Mouse (Mus musculus): ENCODE data around the gene Adgrf5. TPM values are rescaled to one million over a fixed set of nuclear protein-coding genes. Genes with fewer than 3 reads are reported as not detected.

Gene Adgrf5
- total RNA-seq, 2 experiments from 2014 or later, result 74.0 to 89.6 TPM

DNA sequence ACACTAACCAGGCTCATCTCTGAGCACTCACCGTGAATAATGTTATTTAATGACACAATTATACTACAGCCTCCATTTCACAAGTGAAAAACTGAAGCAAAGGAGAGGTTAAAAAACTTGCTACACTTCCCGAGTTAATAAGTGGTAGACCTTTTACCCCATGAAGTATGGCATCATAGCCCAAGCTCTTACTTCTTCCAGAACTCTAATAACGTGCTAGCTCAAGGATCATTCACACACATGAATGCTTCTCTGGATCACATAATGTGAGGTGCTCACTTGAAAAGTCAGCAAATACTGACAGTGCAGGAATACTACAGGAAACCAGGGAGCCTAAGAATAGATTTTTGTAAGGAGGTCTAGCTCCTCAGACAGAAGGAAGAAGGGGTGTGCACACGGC, 12.4 kb downstream of the Adgrf5 start:
- intact Hi-C loops (cut with DNase I), result no loop called here
- no peak for DNase-seq

DNA sequence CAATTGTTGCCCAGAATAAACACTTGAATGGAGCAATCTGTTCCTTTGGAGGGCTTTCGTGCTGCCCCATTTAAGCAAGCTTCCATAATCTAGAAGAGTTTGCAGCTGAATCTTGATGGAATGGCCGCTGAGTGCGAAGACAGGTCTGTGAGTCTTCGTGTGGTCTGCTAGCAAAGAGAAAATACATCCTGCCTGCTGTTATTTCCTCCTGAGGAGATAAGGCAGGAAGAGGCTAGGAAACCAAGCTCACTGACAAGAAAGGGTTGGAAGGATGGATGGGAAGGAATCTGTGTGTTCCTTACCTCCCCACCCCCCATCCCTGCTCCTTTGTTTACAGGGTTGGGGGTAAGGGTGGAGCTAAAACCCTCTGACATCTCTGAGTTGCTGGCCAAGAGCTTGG, 13.8 kb downstream of the Adgrf5 start:
- intact Hi-C loops (cut with DNase I), result no loop called here
- DNase-seq, result no peak

DNA sequence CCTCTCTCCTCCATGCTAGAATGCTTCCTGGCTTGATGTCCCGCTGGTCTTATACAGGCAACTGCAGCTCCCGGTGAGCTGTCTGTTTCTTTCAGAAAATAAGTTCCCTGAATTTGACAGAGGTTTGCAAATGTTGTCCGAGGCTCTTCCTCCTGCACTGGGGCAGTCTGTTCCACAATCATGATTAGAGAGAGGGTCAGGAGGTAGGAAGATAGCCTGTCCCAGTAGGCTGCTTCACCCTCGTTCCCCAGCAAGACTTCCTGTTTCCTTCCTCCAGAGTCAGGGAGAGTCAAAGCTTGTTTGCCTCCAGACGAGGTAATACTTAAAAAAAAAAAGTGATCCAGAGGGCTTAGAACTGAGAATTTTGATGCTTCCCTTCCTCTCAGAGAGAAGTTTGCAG, 16.3 kb downstream of the Adgrf5 start:
- intact Hi-C loops (cut with DNase I), result no loop called here
- no peak for DNase-seq

DNA sequence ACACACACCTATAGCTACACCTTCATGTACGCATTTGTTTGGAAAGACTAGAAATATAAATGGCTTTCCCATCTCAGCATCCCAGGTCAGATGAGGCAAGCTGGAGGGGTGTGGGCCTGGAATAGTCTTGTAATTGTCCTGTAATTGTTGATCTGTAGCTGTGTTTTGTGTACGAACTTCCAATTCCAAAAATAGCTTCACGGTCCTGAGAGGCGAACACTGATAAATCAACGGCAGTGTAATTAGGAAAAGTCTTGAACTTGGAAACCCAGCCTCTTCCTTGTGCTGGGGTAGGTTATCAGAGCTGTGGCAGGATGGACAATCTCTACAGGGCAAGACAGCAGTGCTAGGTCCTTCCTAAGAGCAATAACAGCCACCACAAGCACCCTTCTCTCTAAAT, 18.5 kb downstream of the Adgrf5 start:
- DNase-seq, result no peak

DNA sequence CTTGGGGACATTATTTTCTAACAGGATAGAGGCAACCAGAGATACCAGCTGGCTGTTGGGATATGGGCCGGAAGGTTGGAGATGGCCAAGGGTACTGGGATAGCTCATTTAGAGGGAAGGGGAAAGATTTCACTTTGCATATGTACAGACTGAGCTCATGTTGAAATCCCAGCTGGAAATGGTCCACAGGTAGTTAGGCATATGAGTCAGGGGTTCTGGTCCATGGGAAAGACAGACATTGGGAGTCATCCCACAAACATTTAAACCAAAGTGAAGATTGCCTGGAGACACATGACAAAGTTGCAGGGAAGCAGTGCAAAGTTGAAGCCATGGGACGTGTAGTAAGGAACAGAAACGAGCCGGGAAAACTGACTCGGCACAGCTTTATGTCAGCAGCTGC, 26.1 kb downstream of the Adgrf5 start:
- intact Hi-C loops (cut with DNase I), result no loop called here
- no peak for DNase-seq

More for the DNA sequence above, 18.5 kb downstream of the Adgrf5 start:
- intact Hi-C loops (cut with DNase I), result no loop called here

DNA sequence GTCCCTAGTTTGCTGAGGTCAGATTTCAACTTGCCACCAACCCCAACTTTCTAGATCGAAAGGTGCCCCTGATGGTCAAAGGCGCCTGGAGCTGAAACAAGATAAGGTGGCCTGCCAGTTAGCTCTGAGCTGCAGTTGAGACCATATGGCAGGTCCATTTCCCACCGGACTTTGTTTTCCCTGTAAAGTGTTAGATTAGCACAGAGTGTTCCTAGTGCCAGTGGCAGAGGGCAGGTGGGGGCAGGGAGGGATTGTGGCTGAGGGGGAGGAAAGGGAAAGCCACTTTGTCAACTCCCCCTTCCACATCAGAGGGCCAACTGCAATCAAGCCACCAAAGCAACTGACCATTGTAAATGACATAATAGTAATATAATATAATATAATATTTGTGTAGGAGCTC, 26.9 kb downstream of the Adgrf5 start:
- peak in 1 of 2 experiments; percentile 11 for DNase-seq
- intact Hi-C loops (cut with DNase I), result no loop called here

DNA sequence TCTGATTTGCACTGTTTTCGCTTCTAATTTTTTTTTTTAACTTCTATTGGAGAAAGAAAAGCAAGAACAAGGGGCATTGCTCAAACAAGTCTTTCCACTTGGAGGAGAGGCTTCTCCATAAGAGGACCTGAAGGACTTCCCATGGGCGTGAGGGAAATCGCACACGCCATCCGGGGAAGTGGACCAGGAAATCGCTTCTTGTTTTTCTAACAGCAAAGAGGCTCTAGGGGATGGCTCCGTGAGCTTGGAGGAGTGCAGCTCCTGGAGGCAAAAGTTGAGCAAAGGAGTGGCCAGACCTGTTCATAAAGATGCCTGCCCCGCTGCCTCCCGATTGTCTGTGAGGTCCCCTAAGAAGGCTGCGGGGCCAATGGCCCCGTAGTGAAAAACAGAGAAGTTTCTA, 29.0 kb downstream of the Adgrf5 start:
- intact Hi-C loops (cut with DNase I), result no loop called here
- DNase-seq, result peak in 1 of 2 experiments; percentile 10

DNA sequence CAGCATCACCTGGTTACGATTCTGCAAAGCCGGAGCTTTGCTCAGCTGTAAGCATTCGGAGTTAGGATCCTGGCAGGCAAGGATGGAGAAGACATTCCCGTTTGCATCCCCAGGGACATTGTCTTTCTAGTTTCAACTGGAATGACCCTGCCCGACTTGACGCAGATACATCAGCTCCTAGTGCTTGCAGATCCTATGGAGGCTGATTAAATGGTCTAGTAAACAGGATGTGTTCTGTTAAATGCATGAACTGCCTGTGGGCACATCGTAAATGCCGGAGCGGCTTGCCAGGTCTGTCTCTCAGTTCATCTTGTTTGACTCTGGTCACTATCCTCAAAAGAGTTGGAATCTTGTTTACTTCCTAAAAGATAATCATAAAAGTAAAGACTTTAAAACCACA, 31.9 kb downstream of the Adgrf5 start:
- intact Hi-C loops (cut with DNase I), result no loop called here
- no peak for DNase-seq

DNA sequence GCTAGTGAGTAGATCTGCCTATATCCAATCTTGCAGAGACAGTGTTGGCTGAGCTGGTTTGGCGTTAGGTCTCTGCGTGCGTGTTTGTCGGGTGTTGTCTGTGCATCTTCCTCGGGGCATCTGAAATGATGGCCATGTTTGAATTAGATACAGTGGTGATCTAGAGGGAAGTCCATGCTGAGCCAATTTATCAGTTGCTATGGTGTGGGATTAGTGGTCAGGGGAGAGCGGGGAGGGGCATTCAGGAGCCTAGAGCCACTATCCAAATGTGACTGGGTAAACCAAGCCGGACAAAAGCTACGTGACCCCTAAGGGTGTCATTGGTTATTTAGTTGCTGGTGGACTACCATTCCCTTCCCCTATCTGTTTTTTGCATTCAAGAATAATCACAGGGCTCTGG, 33.4 kb downstream of the Adgrf5 start:
- intact Hi-C loops (cut with DNase I), result no loop called here
- DNase-seq, result no peak

DNA sequence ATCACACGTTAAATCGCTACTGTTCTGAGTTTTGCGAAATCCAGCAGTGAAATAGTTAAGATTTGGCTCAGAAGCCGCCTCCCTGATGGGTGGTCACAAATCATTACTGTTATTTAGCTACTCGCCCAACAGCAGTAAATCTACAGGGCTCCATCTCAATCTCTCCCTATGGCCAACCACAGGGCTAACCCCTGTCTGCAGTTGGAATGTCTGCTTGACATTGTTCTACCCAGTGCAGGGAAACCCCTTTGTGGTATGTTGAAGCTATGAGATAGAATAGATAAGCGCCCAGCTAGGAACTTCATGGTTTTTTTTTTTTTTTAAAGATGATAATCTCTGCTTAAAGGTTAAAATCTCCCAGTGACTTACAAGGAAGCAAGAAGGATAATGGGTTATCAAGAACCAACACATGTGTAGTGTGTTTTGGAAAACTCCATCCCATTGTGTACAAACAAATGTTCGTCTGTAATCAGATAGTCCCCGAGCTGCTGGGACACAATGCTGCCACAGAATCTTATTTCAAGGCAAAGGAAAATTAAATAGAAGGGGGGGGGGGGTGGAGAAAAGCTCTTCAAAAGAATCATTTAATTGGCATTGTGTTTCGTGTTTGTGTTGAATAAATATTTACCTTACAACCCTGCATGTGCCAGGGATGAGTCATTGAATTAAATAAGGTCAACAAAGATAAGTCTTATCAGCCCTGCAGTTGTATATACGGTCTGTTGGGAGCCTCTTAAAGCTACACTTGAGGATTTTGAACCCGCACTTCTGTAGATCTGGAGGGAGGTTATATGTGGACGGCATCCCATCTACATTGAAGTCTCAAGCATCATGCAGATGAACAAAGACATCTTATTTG, 35.4 kb downstream of the Adgrf5 start:
- intact Hi-C loops (cut with DNase I), result no loop called here
- DNase-seq, result no peak

DNA sequence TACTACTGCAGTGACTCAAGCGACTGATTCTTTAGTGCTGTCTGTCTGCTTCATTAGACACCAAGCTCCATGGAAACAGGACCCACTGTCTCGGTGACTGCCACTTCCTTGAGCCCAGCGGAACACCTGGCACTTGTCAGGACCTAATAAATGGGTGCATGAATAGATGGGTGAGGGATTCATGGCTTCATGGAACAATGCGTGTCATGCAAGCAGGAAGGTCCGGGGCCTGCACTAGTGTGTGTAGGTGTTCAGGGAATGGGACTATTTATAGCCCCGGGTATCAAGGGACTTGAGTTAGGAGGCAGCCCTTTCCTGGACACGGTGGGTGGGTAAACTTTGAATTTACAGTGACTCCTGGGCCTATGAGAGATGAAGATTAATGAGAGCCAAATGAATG, 38.4 kb downstream of the Adgrf5 start:
- intact Hi-C loops (cut with DNase I), result no loop called here
- no peak for DNase-seq

DNA sequence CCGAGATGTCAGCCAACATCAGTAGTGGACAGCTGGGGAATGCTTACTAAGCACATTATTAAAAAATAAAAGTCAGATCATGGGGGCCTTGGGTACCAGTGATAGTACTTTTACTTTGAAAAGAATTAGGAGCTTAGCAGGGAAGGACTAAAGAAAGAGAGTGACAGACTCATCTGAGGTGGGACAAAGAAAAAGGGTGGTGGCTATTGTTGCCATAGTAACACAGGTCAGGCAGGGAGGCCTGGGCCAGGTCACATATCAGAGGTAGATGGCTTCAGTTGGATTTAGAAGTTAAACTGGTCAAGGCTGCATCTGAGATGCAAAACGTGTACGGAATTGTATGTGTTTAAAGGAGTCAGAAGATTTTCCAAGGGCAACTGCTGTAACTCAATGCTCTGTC, 38.9 kb downstream of the Adgrf5 start:
- DNase-seq, result no peak
- intact Hi-C loops (cut with DNase I), result no loop called here

DNA sequence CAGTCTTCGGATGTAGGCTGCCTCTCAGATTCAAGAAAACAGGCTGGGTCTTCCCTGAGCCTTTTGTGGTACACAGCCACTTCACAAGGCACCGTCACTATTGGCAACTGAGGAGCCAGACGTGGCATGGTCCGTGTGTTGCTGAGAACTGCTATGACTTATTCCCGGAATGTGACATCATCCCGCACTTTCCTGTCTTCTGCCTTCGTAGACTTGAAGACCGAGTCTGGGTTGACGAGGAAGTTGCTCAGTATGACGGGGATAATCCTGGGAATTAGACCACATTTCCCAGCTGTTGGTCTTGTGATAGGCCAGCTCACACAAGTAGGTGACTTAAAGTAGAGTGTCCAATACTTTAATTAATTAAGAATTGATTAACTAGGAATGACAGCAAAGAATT, 40.2 kb downstream of the Adgrf5 start:
- intact Hi-C loops (cut with DNase I), result no loop called here

DNA sequence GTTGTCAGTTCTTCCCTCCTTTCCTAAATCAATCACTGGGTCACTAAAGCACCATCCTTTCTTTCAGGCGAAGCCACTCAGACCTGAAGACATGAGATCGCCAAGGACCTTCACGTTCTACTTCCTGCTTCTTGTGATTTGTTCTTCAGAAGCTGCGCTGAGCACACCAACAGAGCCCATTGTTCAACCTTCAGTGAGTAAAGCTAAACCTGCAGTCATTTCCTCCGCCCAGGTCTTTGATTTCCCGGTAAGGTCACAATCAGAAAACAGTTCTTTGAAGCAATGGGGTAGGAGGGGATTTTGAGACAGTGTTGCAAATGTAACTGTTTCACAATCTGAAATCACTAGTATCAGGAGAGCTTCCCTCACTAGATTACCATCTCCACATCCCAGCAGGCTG, 43.6 kb downstream of the Adgrf5 start:
- no peak for DNase-seq
- intact Hi-C loops (cut with DNase I), result no loop called here

More for the DNA sequence above, 40.2 kb downstream of the Adgrf5 start:
- no peak for DNase-seq

DNA sequence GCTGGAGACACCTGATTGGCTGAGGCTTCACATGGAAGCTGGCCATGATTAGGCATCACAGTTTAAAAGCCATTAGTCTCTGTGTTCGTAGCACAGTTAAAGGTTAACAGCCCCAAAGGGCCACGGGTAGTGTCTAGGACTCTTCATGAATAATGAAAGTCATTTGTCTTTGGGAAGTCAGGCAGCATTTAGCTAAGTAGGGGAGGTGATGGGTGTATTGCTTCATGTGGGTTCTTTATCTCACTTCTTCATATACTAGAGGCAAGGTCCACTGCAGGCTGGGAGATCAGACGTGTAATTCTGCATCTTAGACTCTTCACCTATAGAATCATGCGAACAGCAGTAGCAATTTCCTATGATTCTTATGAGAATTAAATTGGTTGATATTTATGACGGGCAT, 44.2 kb downstream of the Adgrf5 start:
- DNase-seq, result no peak
- intact Hi-C loops (cut with DNase I), result no loop called here

DNA sequence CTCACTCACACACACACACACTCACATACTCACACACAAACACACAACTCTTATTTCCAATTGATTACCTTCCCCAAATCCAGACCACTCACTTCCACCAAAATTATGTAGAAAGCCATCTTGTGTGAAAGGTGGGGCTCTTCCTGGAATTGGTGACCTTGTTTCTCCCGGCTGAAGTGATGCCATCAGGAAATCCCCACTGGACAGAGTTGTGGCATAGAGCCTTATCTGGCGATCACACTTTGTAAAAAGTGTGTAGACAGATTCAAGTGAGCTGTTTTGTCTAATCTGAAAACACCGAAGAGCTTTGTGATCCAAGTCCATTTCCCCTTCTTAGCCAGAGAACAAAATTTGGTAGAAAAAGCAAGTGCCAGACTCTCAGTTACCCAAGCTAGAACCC, 46.1 kb downstream of the Adgrf5 start:
- DNase-seq, result no peak
- intact Hi-C loops (cut with DNase I), result loop anchor here (5.0 kb wide), 1 partner anchor 44 kb away; the partner anchor contains the start of gene Adgrf5

DNA sequence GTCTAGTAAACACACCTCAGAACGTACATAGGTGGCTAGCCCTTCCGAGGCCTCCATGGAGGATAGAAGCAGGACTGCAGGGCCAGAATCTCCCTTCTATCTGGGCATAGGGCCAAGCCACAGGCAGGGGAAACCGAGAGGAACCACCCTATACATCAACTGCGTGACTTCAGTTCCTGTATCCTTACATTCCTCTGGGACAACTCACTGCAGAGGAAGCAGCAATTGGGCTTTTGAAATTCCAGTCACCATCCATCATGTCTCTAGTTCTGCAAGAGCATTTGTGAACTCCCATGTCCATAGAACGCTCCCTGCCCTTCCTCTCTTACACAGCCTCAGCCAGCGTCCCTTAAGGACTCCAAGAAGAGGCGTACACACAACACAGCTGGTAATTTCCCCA, 47.3 kb downstream of the Adgrf5 start:
- no peak for DNase-seq

DNA sequence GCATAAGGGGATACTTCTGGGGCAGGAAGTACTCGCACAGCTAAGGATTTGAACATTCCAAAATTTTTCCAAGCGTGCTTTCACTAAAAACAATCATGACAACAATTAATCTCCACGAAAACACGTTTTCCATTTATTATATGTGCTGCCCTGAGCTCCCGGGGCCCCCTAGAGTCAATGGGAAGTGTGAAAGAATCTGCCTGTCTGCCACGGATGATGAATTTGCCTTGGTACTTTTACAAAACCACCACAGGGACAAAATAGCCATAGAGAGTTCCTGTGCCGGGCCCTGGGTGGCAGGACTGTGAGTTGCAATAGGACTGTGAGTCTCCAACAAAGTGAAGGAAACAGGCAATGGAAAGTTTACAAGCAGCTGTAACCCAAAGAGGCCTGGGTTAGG, 52.9 kb downstream of the Adgrf5 start:
- DNase-seq, result no peak
- intact Hi-C loops (cut with DNase I), result no loop called here

More for the DNA sequence above, 47.3 kb downstream of the Adgrf5 start:
- intact Hi-C loops (cut with DNase I), result loop anchor here (5.0 kb wide), 1 partner anchor 45 kb away; the partner anchor contains the start of gene Adgrf5

DNA sequence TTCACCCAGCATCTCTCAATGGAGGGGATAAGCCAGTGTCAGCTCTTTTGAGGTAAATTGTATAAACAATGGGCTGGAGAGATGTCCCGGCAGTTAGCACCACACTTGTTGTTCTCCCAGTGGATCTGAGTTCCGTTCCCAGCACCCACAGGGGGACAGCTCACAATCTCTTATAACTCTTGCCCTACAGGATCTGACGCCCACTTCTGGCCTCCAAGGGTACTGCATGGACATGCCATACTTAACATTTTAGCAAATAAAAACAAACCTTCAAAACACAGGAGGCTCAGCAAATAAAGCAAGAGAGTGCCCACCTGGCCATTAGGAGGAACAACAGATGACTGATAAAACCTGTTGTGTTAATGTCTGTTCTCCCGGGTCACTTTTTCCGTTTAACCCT, 59.0 kb downstream of the Adgrf5 start:
- intact Hi-C loops (cut with DNase I), result no loop called here
- no peak for DNase-seq

DNA sequence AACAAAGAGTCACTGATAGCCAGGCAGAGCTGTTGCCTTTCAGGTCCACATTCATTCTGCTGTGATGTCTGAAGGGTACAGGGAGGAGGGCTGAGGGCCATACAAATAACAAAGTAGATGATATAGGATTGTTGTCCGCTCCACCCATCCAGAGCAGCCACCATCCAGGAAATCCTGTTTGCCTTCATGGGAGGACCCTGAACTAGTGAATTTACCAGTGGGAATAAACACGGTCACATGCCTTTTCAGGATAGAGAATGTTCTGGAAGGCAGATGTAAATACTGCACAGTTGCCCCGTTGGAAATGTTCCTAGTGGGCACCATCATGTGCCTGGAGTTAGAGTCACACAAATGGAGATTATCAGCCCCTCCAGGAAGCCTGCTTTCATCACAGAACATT, 60.1 kb downstream of the Adgrf5 start:
- intact Hi-C loops (cut with DNase I), result no loop called here
- DNase-seq, result no peak

DNA sequence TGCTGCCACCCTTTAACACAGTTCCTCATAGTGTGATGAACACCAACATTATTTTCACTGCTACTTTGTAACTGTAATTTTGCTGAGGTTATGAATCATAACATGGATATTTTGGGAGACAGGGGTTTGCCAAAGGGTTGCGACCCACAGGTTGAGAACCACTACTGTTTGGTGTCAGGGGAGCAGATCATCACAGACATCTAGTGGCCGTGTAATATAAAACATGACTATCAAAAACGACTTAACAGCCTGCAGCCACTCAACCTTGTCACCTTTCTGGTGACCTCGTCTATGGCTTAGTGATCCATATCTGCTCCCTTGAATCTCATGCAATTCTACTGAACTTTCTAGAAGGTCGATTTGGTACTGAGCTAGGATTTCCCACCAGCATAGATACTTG, 63.7 kb downstream of the Adgrf5 start:
- DNase-seq, result no peak
- intact Hi-C loops (cut with DNase I), result no loop called here

DNA sequence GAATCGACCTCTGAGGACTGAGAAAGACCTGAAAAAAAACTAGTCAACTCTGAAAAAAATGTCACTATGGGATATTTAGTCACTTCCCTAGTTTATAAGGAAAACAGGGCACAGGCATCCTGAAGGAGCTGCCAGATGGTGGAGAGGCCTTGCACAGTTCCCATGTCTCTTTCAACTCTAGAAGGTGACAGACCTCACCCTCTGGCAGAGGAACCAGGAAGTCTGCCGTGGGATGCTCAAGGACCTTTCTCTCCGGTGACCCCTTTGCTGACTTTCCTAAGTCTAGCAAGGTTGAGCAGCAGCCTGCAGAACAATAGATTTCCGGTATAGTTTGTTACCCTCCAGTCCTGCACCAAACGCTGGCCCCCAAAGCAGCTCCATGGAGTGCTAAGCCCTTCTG, 71.4 kb downstream of the Adgrf5 start:
- intact Hi-C loops (cut with DNase I), result no loop called here
- DNase-seq, result no peak

DNA sequence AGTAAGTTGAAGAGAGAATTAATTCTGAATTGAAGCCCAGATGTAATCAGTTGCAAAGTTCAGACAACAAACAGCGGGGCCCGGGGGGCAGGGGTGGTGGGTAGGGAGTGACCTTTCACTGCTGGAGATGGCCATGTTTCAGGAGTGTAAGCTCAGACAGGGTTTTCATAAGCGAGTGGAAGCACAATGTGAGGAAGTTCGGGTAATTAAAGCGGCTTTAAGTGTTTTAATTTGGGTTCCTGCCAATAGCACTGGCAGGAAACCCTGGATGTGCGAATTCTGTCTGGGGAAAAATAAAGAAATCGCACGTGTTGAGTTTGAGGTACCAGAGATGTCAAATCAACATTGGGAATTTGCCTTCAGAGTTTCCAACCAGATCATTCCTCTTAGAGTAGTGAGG, 74.2 kb downstream of the Adgrf5 start:
- DNase-seq, result no peak

More for the DNA sequence above, 74.2 kb downstream of the Adgrf5 start:
- intact Hi-C loops (cut with DNase I), result no loop called here
